Mouse (Mus musculus) small intestine, adult 2 months (tissue): ENCODE data around the gene Doxl2. TPM values are rescaled to one million over a fixed set of nuclear protein-coding genes. Genes with fewer than 3 reads are reported as not detected.
A peak's percentile ranks its signal among the peaks of the same experiment; 100 is the strongest.

Experiments
- H3K27ac ChIP-seq: fragments of 200-500 bp; 2 replicates; pipeline ENCODE4 v1.5.1; 2012; ENCODE audit warnings: low read depth, low read length, control low read depth, inconsistent platforms; ENCODE audit not compliant: insufficient read depth
- H3K27me3 ChIP-seq: fragments of 200-500 bp; 2 replicates; pipeline ENCODE4 v1.6.1; 2012; ENCODE audit warnings: mild to moderate bottlenecking, moderate library complexity, low read length, inconsistent platforms; ENCODE audit not compliant: control insufficient read depth, insufficient read depth
- H3K36me3 ChIP-seq: fragments of 200-500 bp; 2 replicates; pipeline ENCODE4 v1.6.1; 2012; ENCODE audit warnings: mild to moderate bottlenecking, low read length, control low read depth, inconsistent platforms; ENCODE audit not compliant: control insufficient read depth, insufficient read depth
- H3K4me1 ChIP-seq: fragments of 200-500 bp; 2 replicates; pipeline ENCODE4 v1.6.1; 2012; ENCODE audit warnings: low read length, inconsistent platforms, mixed read lengths; ENCODE audit not compliant: control insufficient read depth, insufficient read depth, insufficient read length
- H3K4me3 ChIP-seq: fragments of 200-500 bp; 2 replicates; pipeline ENCODE4 v1.5.1; 2012; ENCODE audit warnings: low read depth, mild to moderate bottlenecking, control low read depth, inconsistent platforms, low read length, moderate library complexity
- CTCF ChIP-seq: fragments of 200-500 bp; IDR thresholded peaks from 2 replicates; pipeline ENCODE4 v1.5.1; 2012; ENCODE audit warnings: low read depth, mild to moderate bottlenecking, control low read depth, inconsistent platforms, low read length, moderate library complexity, mixed read lengths; ENCODE audit not compliant: insufficient replicate concordance, insufficient read length; ENCODE audit errors: extremely low read depth
- POLR2A ChIP-seq: fragments of 200-500 bp; IDR thresholded peaks from 2 replicates; pipeline ENCODE4 v1.6.1; 2012; ENCODE audit warnings: low read depth, mild to moderate bottlenecking, control low read depth, inconsistent platforms, low read length, moderate library complexity
- WGBS: fragments of 180-500 bp; shearing (Covaris S2); methylation state at CpG from one replicate; pipeline ENCODE4 v1.1.7; 2018; 5-methylcytosine and 5-hydroxymethylcytosine counted together
- polyA plus RNA-seq: library from polyadenylated mRNA; depleted of rRNA; stranded (reverse); fragments of >200 nt; gene quantifications from 2 replicates; pipeline ENCODE4 v1.2.3, GENCODE M21; 2012

The Doxl2 gene
- polyA plus RNA-seq, 1 experiment, result not detected

DNA sequence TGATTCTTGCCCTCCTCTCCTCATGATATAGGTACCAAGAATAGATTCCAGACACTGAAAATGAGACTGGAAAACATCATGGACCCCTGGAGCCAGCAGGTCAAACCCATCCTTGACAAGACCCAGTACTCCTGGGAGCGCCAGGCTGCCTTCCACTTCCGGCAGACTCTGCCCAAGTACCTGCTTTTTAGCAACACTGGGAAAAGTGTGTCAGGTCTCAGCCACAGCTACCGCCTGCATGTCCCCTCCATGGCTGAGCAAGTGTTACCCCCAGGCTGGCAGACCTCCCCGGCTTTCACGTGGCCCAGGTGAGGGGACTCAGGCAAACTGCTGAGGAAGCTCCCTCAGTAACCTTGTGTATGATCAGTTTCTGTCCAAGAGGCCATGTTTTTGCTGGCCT lies 15.2 kb downstream of the Doxl2 start:
- no peak overlapping the region for H3K4me3 ChIP-seq
- no peaks in the 10 kb centered on the region for H3K27me3 ChIP-seq
- WGBS, result 89% methylated on average over 5 of the region's 5 CpGs
- H3K27ac ChIP-seq, result no peak overlapping the region
- no peaks in the 10 kb centered on the region for H3K36me3 ChIP-seq
- H3K4me1 ChIP-seq, result no peaks in the 10 kb centered on the region
- TF ChIP-seq CTCF (no peak), POLR2A (no peak)

DNA sequence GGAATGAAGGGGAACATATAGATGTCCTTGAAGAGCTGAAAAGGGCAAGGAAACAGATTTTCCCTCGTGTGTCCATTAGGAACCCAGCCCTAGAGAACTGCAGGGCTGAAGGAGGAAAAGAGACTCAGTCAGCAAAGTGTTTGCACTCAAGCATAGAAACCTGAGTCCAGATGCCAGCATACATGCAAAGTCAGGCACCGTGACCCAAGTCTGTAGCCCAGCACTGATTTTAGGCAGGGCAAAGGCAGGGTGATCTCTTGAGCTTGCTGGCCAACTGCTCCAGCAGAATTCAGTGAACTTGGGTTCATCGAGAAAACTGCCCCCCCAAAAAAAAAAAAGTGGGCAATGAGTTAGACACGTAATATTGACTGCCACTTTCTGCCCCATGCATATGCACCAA lies 17.2 kb downstream of the Doxl2 start:
- H3K36me3 ChIP-seq, result no peaks in the 10 kb centered on the region
- WGBS, result 75% methylated on average over 4 of the region's 4 CpGs
- no peak overlapping the region for H3K4me3 ChIP-seq
- TF ChIP-seq CTCF (no peak), POLR2A (no peak)
- H3K4me1 ChIP-seq, result no peaks in the 10 kb centered on the region
- no peak overlapping the region for H3K27ac ChIP-seq
- H3K27me3 ChIP-seq, result no peaks in the 10 kb centered on the region

DNA sequence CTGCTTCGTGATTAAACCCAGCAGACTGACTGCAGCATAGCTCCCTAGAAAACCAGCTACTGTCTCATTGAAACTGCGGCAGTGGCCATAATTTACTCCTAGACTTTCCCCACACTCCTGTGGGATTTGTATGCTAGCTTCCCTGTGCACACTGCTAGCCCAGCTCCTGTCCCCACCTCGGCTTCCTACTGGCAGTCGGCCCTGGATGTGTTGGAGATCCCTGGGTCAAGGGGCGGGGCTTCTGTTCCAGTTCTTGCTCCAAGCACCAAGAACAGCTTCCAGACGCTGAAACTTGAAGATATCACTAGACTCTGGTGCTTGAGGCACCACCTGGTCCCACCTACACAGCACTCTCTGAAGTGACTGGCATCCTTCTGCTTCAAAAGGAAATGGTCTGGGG lies 23.4 kb downstream of the Doxl2 start:
- no peak overlapping the region for H3K4me3 ChIP-seq
- H3K27me3 ChIP-seq, result no peaks in the 10 kb centered on the region
- TF ChIP-seq CTCF (no peak), POLR2A (no peak)
- H3K27ac ChIP-seq, result no peak overlapping the region
- WGBS, result 52% methylated on average over 6 of the region's 6 CpGs
- H3K36me3 ChIP-seq, result no peaks in the 10 kb centered on the region
- H3K4me1 ChIP-seq, result no peaks in the 10 kb centered on the region

DNA sequence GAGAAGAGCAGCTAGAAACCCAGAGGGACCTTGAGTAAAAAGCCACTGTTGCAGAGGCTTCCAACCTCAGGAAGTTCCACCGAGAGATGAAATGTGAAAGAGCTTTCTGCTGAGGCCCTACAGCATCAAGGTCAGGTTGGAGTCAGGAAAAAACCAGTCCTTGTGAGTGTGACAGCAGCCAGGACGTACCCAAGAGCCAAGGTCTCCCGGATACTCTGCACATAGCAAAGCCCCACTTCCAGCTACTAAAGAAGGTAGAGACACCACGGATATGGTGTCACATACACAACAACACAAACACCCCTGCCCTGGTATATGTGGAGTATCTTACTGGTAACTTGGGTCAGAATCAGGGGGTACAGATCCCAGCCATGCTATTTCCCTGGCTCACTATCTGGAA lies 24.0 kb downstream of the Doxl2 start:
- Histone ChIP-seq H3K4me1 (no peaks in the 10 kb centered on the region), H3K27ac (no peak overlapping the region), H3K27me3 (no peaks in the 10 kb centered on the region), H3K36me3 (no peaks in the 10 kb centered on the region), H3K4me3 (no peak overlapping the region)
- TF ChIP-seq POLR2A (no peak), CTCF (no peak)
- 90% methylated on average over 4 of the region's 4 CpGs for WGBS

DNA sequence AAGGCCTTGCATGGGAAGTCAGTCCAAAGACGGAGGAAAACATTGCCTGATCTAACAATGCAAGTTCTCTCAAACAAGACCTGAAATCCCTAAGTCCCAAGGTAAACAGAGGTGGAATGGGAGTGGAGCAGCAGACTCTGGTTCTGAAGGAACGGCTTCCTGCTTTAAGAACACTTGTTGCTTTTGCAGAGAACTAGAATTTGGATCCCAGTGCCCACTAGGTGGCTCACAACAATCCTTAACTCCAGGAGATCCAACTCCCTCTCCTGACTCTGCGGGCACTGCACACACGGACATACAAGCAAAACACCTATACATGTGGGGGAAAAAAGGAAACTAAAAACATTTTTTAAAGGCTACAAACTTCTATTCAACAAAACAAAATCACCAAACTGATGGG lies 28.6 kb downstream of the Doxl2 start:
- Histone ChIP-seq H3K36me3 (no peaks in the 10 kb centered on the region), H3K27ac (no peak overlapping the region), H3K4me3 (no peak overlapping the region), H3K4me1 (no peaks in the 10 kb centered on the region; the same call in 1 of the 2 replicates), H3K27me3 (no peaks in the 10 kb centered on the region)
- WGBS, result 30% methylated on average over 4 of the region's 4 CpGs
- TF ChIP-seq POLR2A, result no peak

DNA sequence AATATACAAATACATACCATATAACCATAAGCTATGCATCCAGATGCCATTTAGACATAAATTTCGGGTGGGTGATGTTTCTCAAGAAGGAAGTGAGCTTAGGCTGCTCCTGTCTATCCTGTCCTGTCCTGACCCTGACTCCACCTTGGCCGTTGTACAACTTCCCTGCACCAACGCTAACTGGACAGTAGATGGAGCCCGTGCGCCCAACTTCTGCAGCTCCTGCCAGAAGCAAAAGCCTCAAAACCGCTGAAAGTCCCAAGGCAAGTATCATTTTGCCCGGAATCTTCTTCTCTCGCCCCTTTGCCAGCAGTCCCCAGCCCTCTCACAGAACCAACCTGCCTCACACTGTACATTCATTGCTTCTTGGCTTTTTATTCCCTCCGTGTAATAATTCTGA lies 33.2 kb downstream of the Doxl2 start:
- H3K36me3 ChIP-seq, result no peaks in the 10 kb centered on the region
- under 1% methylated on average over 9 of the region's 9 CpGs for WGBS
- no peaks in the 10 kb centered on the region; the same call in none of the 2 replicates for H3K4me1 ChIP-seq
- H3K27me3 ChIP-seq, result no peaks in the 10 kb centered on the region
- H3K4me3 ChIP-seq, result peak overlapping the region; percentile 28
- no peak overlapping the region for H3K27ac ChIP-seq
- no peak for TF ChIP-seq POLR2A
- peak; percentile 93; the same call in 1 of the 2 replicates for TF ChIP-seq CTCF

DNA sequence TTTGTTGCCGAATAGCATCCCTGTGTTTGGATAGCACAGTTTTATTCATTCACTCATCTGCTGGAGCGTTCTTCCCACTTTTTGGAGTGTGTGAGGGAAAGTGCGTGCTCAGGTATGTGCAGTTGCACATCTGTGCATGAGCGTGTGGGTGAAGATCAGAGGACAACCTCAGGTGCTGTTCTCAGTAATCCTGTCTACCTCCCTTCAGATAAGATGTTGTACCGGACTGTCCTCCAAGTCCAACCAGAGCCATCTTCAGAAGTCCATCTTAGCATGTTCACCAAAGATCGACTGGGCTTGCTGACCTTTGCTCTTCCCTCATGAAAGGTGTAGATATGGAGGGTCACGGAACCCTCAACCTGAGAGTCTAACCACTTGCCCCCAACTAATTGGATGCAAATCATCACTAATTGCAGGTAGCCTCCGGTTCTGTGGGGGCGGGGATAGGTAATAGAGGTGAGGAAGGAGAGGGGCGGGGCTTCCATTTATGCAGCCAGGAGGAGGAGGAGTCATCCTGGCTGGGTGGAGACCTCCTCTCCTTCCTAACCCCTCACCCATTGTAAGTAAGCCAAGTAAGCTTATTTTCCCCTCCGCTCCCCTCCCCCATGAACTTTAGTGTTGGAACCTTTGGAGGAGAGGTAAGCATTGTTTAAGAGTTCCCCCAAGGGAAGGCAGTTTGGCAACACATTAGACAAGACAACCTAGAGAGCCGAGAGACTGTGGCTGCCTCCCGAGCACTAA lies 33.8 kb downstream of the Doxl2 start:
- no peak overlapping the region for H3K27ac ChIP-seq
- WGBS, result 23% methylated on average over 13 of the region's 13 CpGs
- H3K4me3 ChIP-seq, result no peak overlapping the region
- no peaks in the 10 kb centered on the region for H3K36me3 ChIP-seq
- H3K4me1 ChIP-seq, result no peaks in the 10 kb centered on the region; the same call in none of the 2 replicates
- TF ChIP-seq POLR2A, result no peak
- TF ChIP-seq CTCF, result no peak
- H3K27me3 ChIP-seq, result no peaks in the 10 kb centered on the region
